Mouse (Mus musculus): ENCODE data around the gene Atp1b2. TPM values are rescaled to one million over a fixed set of nuclear protein-coding genes. Genes with fewer than 3 reads are reported as not detected.

Gene Atp1b2
- polyA plus RNA-seq, 1 experiment from 2014 or later, result 22.0 TPM

MicroRNAs encoded within 50 kb of the gene (microRNA counts, 519-probe panel; counts per million panel counts)
- 2,504 counts per million, percentile 14 among the panel's probes with 10 or more counts for microRNA mmu-miR-467f

Small RNA genes within 50 kb of the gene (microRNA-seq; reads per million reads assigned to microRNA genes)
- not detected for gene Mir467f

Other genes with a start within 250 kb of the Atp1b2 start
- 70.3 and 77.3 TPM in 2 replicates for gene Chd3, start 236.5 kb downstream of the Atp1b2 start, polyA plus RNA-seq (2014; fragmentation: Nextera tagmentation; extraction: Ambion mirVana)
- gene Naa38, start 210.5 kb downstream of the Atp1b2 start, polyA plus RNA-seq (2014; fragmentation: Nextera tagmentation; extraction: Ambion mirVana), result 106 and 142 TPM in 2 replicates
- 31.1 and 36.4 TPM in 2 replicates for gene Cyb5d1, start 210.3 kb downstream of the Atp1b2 start, polyA plus RNA-seq (2014; fragmentation: Nextera tagmentation; extraction: Ambion mirVana)
- 4.7 and 5.7 TPM in 2 replicates for gene Tmem88, start 207.7 kb downstream of the Atp1b2 start, polyA plus RNA-seq (2014; fragmentation: Nextera tagmentation; extraction: Ambion mirVana)
- 28.7 and 38.2 TPM in 2 replicates for gene Kdm6b, start 192.3 kb downstream of the Atp1b2 start, polyA plus RNA-seq (2014; fragmentation: Nextera tagmentation; extraction: Ambion mirVana)
- 2.7 and 3.8 TPM in 2 replicates for gene Dnah2, start 56.8 kb downstream of the Atp1b2 start, polyA plus RNA-seq (2014; fragmentation: Nextera tagmentation; extraction: Ambion mirVana)
- 38.6 and 48.2 TPM in 2 replicates for gene Efnb3, start 45.7 kb downstream of the Atp1b2 start, polyA plus RNA-seq (2014; fragmentation: Nextera tagmentation; extraction: Ambion mirVana)
- gene Wrap53, start 25.7 kb downstream of the Atp1b2 start, polyA plus RNA-seq (2014; fragmentation: Nextera tagmentation; extraction: Ambion mirVana), result 24.6 and 29.3 TPM in 2 replicates
- gene Trp53, start 25.6 kb downstream of the Atp1b2 start, polyA plus RNA-seq (2014; fragmentation: Nextera tagmentation; extraction: Ambion mirVana), result 111 and 113 TPM in 2 replicates
- gene Shbg, start 12.0 kb upstream of the Atp1b2 start, polyA plus RNA-seq (2014; fragmentation: Nextera tagmentation; extraction: Ambion mirVana), result not detected in 2 replicates
- gene Sat2, start 16.1 kb upstream of the Atp1b2 start, polyA plus RNA-seq (2014; fragmentation: Nextera tagmentation; extraction: Ambion mirVana), result 17.6 and 18.2 TPM in 2 replicates
- gene Fxr2, start 27.0 kb upstream of the Atp1b2 start, polyA plus RNA-seq (2014; fragmentation: Nextera tagmentation; extraction: Ambion mirVana), result 34.2 and 35.0 TPM in 2 replicates
- gene Sox15, start 49.4 kb upstream of the Atp1b2 start, polyA plus RNA-seq (2014; fragmentation: Nextera tagmentation; extraction: Ambion mirVana), result not detected in 2 replicates
- gene Mpdu1, start 56.7 kb upstream of the Atp1b2 start, polyA plus RNA-seq (2014; fragmentation: Nextera tagmentation; extraction: Ambion mirVana), result 72.9 and 83.0 TPM in 2 replicates
- gene Cd68, start 60.2 kb upstream of the Atp1b2 start, polyA plus RNA-seq (2014; fragmentation: Nextera tagmentation; extraction: Ambion mirVana), result 8.2 and 9.6 TPM in 2 replicates
- 1,177 and 1,222 TPM in 2 replicates for gene Eif4a1, start 66.5 kb upstream of the Atp1b2 start, polyA plus RNA-seq (2014; fragmentation: Nextera tagmentation; extraction: Ambion mirVana)
- gene Senp3, start 76.1 kb upstream of the Atp1b2 start, polyA plus RNA-seq (2014; fragmentation: Nextera tagmentation; extraction: Ambion mirVana), result 81.8 and 88.2 TPM in 2 replicates
- 0.53 TPM in 1 of 2 replicates, not detected in the other for gene Tnfsf13, start 79.8 kb upstream of the Atp1b2 start, polyA plus RNA-seq (2014; fragmentation: Nextera tagmentation; extraction: Ambion mirVana)
- gene Tnfsf12, start 89.9 kb upstream of the Atp1b2 start, polyA plus RNA-seq (2014; fragmentation: Nextera tagmentation; extraction: Ambion mirVana), result 2.2 and 2.7 TPM in 2 replicates
- 1.5 and 1.6 TPM in 2 replicates for gene Tnfsfm13, start 90.2 kb upstream of the Atp1b2 start, polyA plus RNA-seq (2014; fragmentation: Nextera tagmentation; extraction: Ambion mirVana)
- gene Polr2a, start 152.7 kb upstream of the Atp1b2 start, polyA plus RNA-seq (2014; fragmentation: Nextera tagmentation; extraction: Ambion mirVana), result 21.1 and 21.3 TPM in 2 replicates
- gene Slc35g3, start 156.0 kb upstream of the Atp1b2 start, polyA plus RNA-seq (2014; fragmentation: Nextera tagmentation; extraction: Ambion mirVana), result 0.56 TPM in 1 of 2 replicates, not detected in the other
- 2.1 and 2.8 TPM in 2 replicates for gene Zbtb4, start 160.0 kb upstream of the Atp1b2 start, polyA plus RNA-seq (2014; fragmentation: Nextera tagmentation; extraction: Ambion mirVana)
- 0.68 and 1.4 TPM in 2 replicates for gene Chrnb1, start 190.0 kb upstream of the Atp1b2 start, polyA plus RNA-seq (2014; fragmentation: Nextera tagmentation; extraction: Ambion mirVana)
- gene Fgf11, start 195.9 kb upstream of the Atp1b2 start, polyA plus RNA-seq (2014; fragmentation: Nextera tagmentation; extraction: Ambion mirVana), result 2.9 and 3.0 TPM in 2 replicates
- gene Tmem102, start 199.7 kb upstream of the Atp1b2 start, polyA plus RNA-seq (2014; fragmentation: Nextera tagmentation; extraction: Ambion mirVana), result 0.15 and 0.52 TPM in 2 replicates
- gene Gm39566, start 209.4 kb upstream of the Atp1b2 start, polyA plus RNA-seq (2014; fragmentation: Nextera tagmentation; extraction: Ambion mirVana), result not detected in 2 replicates
- gene Spem2, start 212.5 kb upstream of the Atp1b2 start, polyA plus RNA-seq (2014; fragmentation: Nextera tagmentation; extraction: Ambion mirVana), result not detected in 2 replicates
- 0.39 TPM in 1 of 2 replicates, not detected in the other for gene Spem1, start 216.2 kb upstream of the Atp1b2 start, polyA plus RNA-seq (2014; fragmentation: Nextera tagmentation; extraction: Ambion mirVana)
- gene Nlgn2, start 231.8 kb upstream of the Atp1b2 start, polyA plus RNA-seq (2014; fragmentation: Nextera tagmentation; extraction: Ambion mirVana), result 15.7 and 18.4 TPM in 2 replicates
- 307 and 386 TPM in 2 replicates for gene Tmem256, start 232.6 kb upstream of the Atp1b2 start, polyA plus RNA-seq (2014; fragmentation: Nextera tagmentation; extraction: Ambion mirVana)
- 44.3 and 49.0 TPM in 2 replicates for gene Plscr3, start 240.4 kb upstream of the Atp1b2 start, polyA plus RNA-seq (2014; fragmentation: Nextera tagmentation; extraction: Ambion mirVana)